Mouse (Mus musculus) testis, postnatal 14 days (tissue): ENCODE measurements at regions not wholly inside any gene's neighbourhood (a gene's known extent, or its start where the extent isn't known, plus 50 kb on each side); places are given as distances from the start of the nearest gene placed in this dataset.

Experiments
- DNase-seq: peaks from one replicate; pipeline ENCODE4 v3.0.0; 2021; ENCODE audit warnings: low spot score

DNA sequence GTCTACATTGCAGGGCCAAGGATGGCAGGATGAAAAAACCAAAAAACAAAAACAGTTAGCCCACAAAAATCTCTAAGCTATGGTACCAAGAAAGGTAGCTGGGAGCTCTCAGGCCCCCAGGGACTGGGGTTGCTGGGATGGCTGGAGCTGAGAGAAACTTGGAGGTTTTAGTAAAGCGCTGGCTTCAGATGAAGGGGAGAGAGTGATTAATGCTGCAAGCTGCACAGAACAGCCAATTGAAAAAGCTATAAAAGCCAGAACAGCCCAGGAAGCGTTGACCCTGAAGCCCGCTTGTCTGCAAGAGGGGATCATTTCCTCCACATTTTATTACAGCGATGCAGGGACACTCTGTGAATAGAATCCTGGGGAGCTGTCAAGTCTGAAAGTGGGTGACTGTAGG is 157.0 kb downstream of the 4930564D02Rik start:
- DNase-seq, result no peak

DNA sequence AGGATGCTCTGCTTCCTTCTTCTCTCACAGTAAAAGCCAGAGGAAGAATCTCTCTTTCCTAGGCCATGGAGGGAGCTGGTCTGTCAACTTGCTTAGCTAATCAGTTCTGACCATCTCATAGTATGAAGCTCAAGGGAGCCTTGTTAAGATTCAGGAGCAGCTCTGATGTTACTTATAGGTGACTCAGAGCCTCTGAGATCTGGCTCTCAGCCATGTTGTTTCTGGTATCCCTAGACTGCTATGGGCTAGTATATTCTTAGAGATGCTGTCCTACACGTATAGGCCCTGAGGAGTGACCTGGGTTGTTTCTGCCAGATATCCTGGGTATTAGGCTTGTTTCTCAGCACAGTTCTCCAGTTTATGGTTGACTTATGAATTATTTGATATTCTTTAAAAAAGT is 160.9 kb downstream of the 4930564D02Rik start:
- DNase-seq, result no peak

- no peak for DNase-seq
Measured at GRCm38 (mm10) chr3:105228401-105228800, 161.8 kb downstream of the 4930564D02Rik start.

GRCm38 (mm10) chr3:105241048-105241447 is 174.4 kb downstream of the 4930564D02Rik start:
- no peak for DNase-seq

DNA sequence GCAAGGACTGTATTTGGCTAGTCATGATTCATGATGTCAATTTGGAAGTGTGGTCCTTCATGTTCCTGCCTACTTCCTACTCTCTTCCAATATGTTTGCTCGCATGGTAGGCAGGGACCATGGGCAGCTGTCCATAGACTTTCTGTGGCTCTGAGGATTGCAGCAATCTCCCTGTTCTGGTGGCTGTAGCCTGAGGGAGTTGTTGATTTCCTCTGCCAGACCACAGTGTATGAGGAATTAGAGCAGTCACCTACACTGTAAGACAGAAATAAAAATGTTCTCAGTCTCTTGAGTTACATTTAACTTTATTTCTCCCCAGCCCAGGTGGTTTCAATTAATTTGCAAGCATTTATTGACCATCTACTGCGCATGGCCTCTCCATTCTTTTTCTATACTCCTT is 190.5 kb downstream of the 4930564D02Rik start:
- no peak for DNase-seq

- DNase-seq, result peak; percentile 28
Measured at GRCm38 (mm10) chr3:105275241-105275640, 176.9 kb upstream of the Kcnd3 start.

DNA sequence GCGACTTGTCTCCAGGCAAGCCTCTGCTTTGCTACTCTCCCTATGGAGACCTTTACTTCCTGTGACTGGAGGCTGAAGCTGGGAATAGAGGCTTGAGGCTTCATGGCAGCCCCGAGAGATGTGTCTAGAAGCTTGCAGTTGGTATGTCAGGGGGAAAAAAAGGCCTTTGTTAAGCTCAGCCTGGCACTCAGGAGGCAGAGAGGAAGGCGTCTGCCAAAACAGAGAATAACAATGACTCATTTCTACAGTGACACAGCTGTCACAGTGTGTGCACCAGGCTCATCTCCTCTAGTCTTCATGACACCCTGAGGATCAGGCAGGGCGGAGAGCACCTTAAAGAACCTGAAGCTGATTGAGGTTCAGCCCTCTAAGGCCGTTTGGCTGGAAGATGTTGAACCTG is 171.2 kb upstream of the Kcnd3 start:
- no peak for DNase-seq

DNA sequence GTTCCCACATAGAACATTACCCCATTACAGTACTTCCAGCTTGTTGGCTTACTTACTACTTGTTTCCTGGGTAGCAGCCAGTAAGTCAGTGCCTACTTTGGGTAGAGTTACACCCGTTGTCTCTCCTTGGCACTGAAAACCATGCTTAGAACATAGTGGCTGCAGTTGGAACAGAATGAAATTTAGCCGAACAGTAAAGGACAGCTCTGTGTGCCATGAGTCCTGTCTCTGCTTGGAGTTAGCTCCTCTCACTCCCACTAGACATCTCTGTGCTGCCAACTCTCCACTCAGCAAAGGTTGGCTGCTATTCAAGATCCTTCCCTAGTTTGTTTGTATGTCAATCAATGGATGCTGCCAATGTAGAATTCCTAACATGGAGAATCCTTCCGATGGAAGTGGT is 170.4 kb upstream of the Kcnd3 start:
- DNase-seq, result no peak

- DNase-seq, result no peak
Measured at GRCm38 (mm10) chr3:105298273-105298672, 153.9 kb upstream of the Kcnd3 start.

- DNase-seq, result no peak
Measured at GRCm38 (mm10) chr3:105300693-105301548, 151.2 kb upstream of the Kcnd3 start.

DNA sequence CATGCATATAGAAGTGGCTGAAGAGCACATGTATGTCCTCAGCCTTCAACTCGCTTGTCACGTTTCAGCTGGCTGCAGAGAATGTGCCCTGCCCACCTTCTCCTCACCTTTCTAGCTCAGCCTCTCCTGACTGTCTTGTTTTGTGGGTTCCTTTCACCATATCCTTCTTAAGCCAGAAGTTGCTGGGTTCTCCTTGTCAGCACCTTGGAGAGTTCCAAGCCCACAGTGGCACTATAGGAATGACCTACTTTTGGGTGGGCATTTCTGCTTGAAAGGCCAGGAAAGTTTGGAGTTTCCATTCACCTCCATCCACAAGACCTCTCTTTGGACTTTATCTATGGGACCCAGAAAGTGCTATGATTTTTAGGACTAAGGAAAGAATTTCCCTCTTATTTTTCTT is 144.5 kb upstream of the Kcnd3 start:
- DNase-seq, result no peak

- DNase-seq, result no peak
Measured at GRCm38 (mm10) chr3:105309020-105309419, 143.1 kb upstream of the Kcnd3 start.

GRCm38 (mm10) chr3:105353268-105353667 is 98.9 kb upstream of the Kcnd3 start:
- no peak for DNase-seq

DNA sequence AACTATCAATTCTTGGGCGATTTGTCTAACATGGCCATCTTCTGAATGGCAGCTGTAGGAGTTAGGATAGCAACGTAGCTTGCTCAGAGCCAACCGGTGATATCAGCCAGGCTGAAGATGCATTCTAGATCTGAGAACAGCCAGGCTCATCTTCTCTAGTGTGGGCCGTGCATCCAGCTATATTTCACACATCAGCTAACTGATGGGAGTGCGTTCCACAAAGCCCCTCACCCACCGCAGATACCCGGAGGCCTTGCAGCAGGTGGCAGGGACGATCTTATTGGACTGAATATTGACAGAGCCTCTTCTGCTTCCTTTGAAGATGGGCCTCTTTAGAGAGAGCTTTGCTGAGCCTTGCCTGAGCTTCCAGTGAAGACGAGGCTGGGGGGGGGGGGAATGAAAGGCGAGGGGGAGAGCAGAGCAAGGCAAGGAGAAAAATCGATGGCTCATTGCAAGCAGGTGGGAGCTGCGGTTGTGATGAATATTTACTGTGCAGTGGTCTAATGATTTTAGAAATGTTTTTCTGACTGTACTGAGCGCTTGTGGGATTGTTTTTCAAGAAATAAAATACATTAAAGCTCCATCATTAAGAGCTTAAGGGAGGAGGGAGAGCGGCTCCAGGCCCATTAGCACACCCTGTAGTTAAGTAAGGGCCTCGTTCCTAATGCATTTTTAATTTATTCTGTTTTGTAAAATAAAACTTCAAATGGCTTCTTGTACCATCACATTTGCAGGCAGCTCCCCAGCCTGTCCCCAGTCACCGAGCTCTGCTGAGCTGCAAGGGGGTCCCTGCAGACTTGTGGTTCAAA is 97.8 kb upstream of the Kcnd3 start:
- no peak for DNase-seq

DNA sequence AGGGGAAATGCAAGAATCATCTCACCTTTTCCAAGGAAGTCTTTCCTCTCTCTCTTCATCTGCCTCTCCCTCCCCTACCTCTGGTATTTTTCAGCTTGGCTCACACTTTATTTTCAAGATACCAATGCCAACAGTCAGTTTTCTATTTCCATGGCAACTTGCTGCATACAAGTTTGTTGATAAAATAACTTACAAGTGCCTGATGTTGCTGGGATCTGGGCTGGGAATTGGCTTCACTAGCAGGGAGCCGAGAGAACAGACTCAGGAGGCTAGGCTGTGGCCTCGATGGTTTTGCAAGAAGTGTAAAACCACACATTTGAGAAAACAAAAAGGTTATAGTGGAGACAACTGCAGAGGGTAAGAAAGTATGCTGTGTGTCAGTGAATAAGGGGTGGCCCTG is 94.6 kb upstream of the Kcnd3 start:
- no peak for DNase-seq

GRCm38 (mm10) chr3:105359636-105360035 is 92.5 kb upstream of the Kcnd3 start:
- no peak for DNase-seq

DNA sequence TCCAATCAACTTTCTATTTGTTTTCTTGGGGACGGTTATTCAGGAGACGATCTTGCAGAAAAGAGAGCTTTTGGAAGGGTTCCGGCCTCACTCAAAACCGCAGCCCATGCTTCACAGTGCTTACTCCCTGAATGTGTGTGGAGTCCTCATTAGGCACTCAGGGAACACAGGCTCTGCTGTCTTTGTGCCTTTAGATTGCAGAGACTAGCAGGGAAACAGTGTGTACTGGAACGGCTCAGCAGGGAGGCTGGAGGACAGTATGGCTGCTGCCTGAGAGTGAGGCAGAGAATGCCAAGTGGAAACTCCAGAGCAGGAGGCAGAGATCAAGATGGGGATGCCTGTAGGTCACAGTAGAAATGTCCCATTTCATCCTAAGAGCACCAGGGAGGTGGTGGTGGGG is 87.4 kb upstream of the Kcnd3 start:
- no peak for DNase-seq

DNA sequence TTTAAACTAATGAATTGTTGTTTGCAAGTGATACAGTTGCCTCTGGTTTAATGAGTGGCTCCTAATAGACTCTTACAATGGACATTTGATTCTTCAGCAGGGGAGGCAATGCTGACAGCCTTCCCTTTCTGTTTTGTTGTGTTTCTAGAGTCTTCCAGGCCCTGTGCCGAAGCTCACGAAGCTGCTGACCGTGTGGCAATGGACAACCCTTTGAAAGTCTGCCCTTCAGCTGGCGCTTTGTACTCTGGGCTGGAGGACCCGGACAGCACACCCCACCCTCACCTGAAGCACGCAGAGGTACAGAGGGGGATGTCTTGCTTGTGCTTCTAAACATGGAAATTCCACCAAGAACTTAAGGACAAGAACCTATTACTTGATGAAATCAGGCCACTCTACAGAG is 85.3 kb upstream of the Kcnd3 start:
- no peak for DNase-seq

- no peak for DNase-seq
Measured at GRCm38 (mm10) chr3:105367972-105368371, 84.2 kb upstream of the Kcnd3 start.

- no peak for DNase-seq
Measured at GRCm38 (mm10) chr3:105372371-105372828, 79.7 kb upstream of the Kcnd3 start.

DNA sequence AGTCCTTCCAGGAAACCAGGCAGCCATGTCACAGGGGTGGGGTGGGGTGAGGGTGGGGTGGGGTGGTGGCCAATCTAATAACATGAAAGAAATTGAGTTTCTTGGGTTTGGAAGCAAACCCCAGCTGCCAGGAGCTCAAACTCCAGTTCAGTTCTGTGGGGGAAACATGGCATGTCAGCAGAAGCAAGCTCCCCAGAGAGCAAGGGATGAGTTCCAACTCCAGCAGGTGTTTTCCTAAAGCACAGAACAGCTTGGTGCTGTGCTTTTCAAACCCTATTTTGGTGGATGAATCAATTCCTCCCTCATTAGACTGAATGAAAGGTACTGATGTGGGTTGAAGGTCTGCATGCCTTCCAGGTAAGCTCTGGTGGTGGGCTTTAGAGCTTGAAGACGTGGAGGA is 77.8 kb upstream of the Kcnd3 start:
- peak; percentile 18 for DNase-seq

GRCm38 (mm10) chr3:105374836-105375235 is 77.3 kb upstream of the Kcnd3 start:
- peak; percentile 69 for DNase-seq

DNA sequence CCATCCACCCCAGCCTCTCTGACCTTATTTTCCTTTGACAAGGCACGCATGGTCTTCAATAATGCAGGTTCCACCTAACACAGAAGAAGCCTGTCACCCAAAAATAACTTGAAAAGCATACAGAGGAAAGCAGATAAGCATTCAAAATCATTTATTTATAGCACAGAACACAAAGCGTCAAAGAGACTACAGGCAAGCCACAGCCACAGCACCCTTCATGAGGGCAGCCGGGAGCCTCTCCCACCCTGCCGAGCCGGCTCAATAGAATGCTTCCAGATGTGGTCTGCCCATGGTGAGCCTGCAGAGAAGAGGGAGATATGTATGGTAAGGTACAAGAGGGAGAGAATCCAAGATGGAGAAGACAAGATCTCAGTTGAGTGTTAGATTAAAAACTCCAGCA is 76.7 kb upstream of the Kcnd3 start:
- no peak for DNase-seq
